Mouse (Mus musculus): ENCODE measurements at regions not wholly inside any gene's neighbourhood (a gene's known extent, or its start where the extent isn't known, plus 50 kb on each side); places are given as distances from the start of the nearest gene placed in this dataset.

- no peak for DNase-seq (ENCODE audit: extremely low read depth, low read depth, low spot score)
- WGBS: 76% methylated on average over 8 of the region's 8 CpGs
- Histone ChIP-seq H3K36me3 (ENCODE audit: control insufficient read depth, insufficient read depth, low read length) (no peaks in the 10 kb centered on the region), H3K79me2 (ENCODE audit: control insufficient read depth, insufficient read depth, low read length) (no peaks in the 10 kb centered on the region), H3K27ac (replicated peaks; ENCODE audit: insufficient read depth, low read depth, low read length) (no peak overlapping the region), H3K4me3 (ENCODE audit: insufficient read depth, low read depth, low read length) (no peak overlapping the region), H3K27me3 (ENCODE audit: control insufficient read depth, insufficient read depth, low read length) (no peaks in the 10 kb centered on the region; the same call in 1 of the 2 replicates), H3K4me1 (ENCODE audit: control insufficient read depth, insufficient read depth, low read length) (no peaks in the 10 kb centered on the region), H3K9ac (ENCODE audit: low read depth, low read length) (no peak overlapping the region)
- TF ChIP-seq POLR2A (IDR thresholded peaks at IDR 0.05; ENCODE audit: extremely low read depth, insufficient read depth, low read length) (no peak), CTCF (IDR thresholded peaks at IDR 0.05; ENCODE audit: low read depth, low read length) (no peak)
These were observed 56.9 kb upstream of the Tgm3 start for GRCm38 (mm10) chr2:129955260-129955691.

DNA sequence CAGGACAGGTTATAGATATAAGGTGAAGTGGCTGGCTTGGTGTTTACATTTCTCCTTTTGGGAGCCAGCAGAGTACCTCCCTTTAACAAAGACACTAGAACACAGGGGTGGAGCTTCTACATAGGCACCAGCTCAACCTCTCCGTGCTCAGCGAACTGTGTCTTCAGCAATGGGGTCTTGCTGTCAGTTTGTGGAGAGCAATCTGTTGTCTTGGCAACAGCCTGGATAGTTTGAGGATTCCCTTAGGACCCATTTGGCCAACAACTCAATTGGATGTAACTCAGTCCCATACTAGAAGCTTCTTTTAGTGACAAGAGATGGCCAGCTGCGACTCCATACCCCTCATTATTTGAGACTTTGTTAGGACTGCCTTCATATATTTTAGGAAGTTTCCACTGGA lies 54.0 kb upstream of the Tgm3 start:
- H3K79me2 ChIP-seq (ENCODE audit: control insufficient read depth, insufficient read depth, low read length): no peaks in the 10 kb centered on the region
- H3K4me1 ChIP-seq (ENCODE audit: control insufficient read depth, insufficient read depth, low read length): no peaks in the 10 kb centered on the region
- H3K27ac ChIP-seq (replicated peaks; ENCODE audit: insufficient read depth, low read depth, low read length): no peak overlapping the region
- WGBS: 87% methylated on average over 3 of the region's 3 CpGs
- no peak for DNase-seq (ENCODE audit: extremely low read depth, low read depth, low spot score)
- H3K36me3 ChIP-seq (ENCODE audit: control insufficient read depth, insufficient read depth, low read length): no peaks in the 10 kb centered on the region
- no peak overlapping the region for H3K4me3 ChIP-seq (ENCODE audit: insufficient read depth, low read depth, low read length)
- no peak overlapping the region for H3K9ac ChIP-seq (ENCODE audit: low read depth, low read length)
- TF ChIP-seq POLR2A (IDR thresholded peaks at IDR 0.05; ENCODE audit: extremely low read depth, insufficient read depth, low read length) (no peak), CTCF (IDR thresholded peaks at IDR 0.05; ENCODE audit: low read depth, low read length) (no peak)
- no peaks in the 10 kb centered on the region; the same call in 1 of the 2 replicates for H3K27me3 ChIP-seq (ENCODE audit: control insufficient read depth, insufficient read depth, low read length)

GRCm38 (mm10) chr2:129960364-129960763 lies 51.8 kb upstream of the Tgm3 start:
- Histone ChIP-seq H3K9ac (ENCODE audit: low read depth, low read length) (no peak overlapping the region), H3K27me3 (ENCODE audit: control insufficient read depth, insufficient read depth, low read length) (no peaks in the 10 kb centered on the region; the same call in 1 of the 2 replicates), H3K4me1 (ENCODE audit: control insufficient read depth, insufficient read depth, low read length) (no peaks in the 10 kb centered on the region), H3K79me2 (ENCODE audit: control insufficient read depth, insufficient read depth, low read length) (no peaks in the 10 kb centered on the region), H3K36me3 (ENCODE audit: control insufficient read depth, insufficient read depth, low read length) (no peaks in the 10 kb centered on the region), H3K4me3 (ENCODE audit: insufficient read depth, low read depth, low read length) (no peak overlapping the region), H3K27ac (replicated peaks; ENCODE audit: insufficient read depth, low read depth, low read length) (no peak overlapping the region)
- 79% methylated on average over 4 of the region's 4 CpGs for WGBS
- no peak for DNase-seq (ENCODE audit: extremely low read depth, low read depth, low spot score)
- no peak for TF ChIP-seq CTCF (IDR thresholded peaks at IDR 0.05; ENCODE audit: low read depth, low read length)
- TF ChIP-seq POLR2A (IDR thresholded peaks at IDR 0.05; ENCODE audit: extremely low read depth, insufficient read depth, low read length): no peak

GRCm38 (mm10) chr2:129961522-129961921 lies 50.6 kb upstream of the Tgm3 start:
- peak; percentile 73 for DNase-seq (ENCODE audit: extremely low read depth, low read depth, low spot score)
- H3K27me3 ChIP-seq (ENCODE audit: control insufficient read depth, insufficient read depth, low read length): no peaks in the 10 kb centered on the region
- no peak overlapping the region for H3K9ac ChIP-seq (ENCODE audit: low read depth, low read length)
- no peaks in the 10 kb centered on the region for H3K79me2 ChIP-seq (ENCODE audit: control insufficient read depth, insufficient read depth, low read length)
- H3K27ac ChIP-seq (replicated peaks; ENCODE audit: insufficient read depth, low read depth, low read length): no peak overlapping the region
- TF ChIP-seq POLR2A (IDR thresholded peaks at IDR 0.05; ENCODE audit: extremely low read depth, insufficient read depth, low read length): no peak
- TF ChIP-seq CTCF (IDR thresholded peaks at IDR 0.05; ENCODE audit: low read depth, low read length): no peak
- no peak overlapping the region for H3K4me3 ChIP-seq (ENCODE audit: insufficient read depth, low read depth, low read length)
- no peaks in the 10 kb centered on the region for H3K36me3 ChIP-seq (ENCODE audit: control insufficient read depth, insufficient read depth, low read length)
- no peaks in the 10 kb centered on the region for H3K4me1 ChIP-seq (ENCODE audit: control insufficient read depth, insufficient read depth, low read length)
- WGBS: 62% methylated on average over 5 of the region's 5 CpGs

Data from liver, adult 2 months (tissue).